Mouse (Mus musculus) right cerebral cortex, postnatal 25 days (tissue): ENCODE measurements around the gene Ptprd.

ENCODE experiments used
- DNase-seq: peaks from one replicate; pipeline ENCODE4 v3.0.0; 2022

Gene Ptprd

GRCm38 (mm10) chr4:76583025-76583424 is 1628.7 kb downstream of the Ptprd start:
- DNase-seq, result no peak

GRCm38 (mm10) chr4:76566006-76566405 is 1645.8 kb downstream of the Ptprd start:
- DNase-seq, result no peak

- no peak for DNase-seq
These were observed 1670.0 kb downstream of the Ptprd start for GRCm38 (mm10) chr4:76541769-76542168.

- no peak for DNase-seq
These were observed 1678.8 kb downstream of the Ptprd start for GRCm38 (mm10) chr4:76532926-76533325.

GRCm38 (mm10) chr4:76525281-76525680 is 1686.5 kb downstream of the Ptprd start:
- peak; percentile 23 for DNase-seq

GRCm38 (mm10) chr4:76503279-76503601 is 1708.5 kb downstream of the Ptprd start:
- no peak for DNase-seq

GRCm38 (mm10) chr4:76502575-76503278 is 1709.0 kb downstream of the Ptprd start:
- DNase-seq, result no peak

- no peak for DNase-seq
These were observed 1725.9 kb downstream of the Ptprd start for GRCm38 (mm10) chr4:76485848-76486247.

GRCm38 (mm10) chr4:76468366-76469100 is 1743.2 kb downstream of the Ptprd start:
- DNase-seq, result no peak

GRCm38 (mm10) chr4:76464682-76465081 is 1747.1 kb downstream of the Ptprd start:
- DNase-seq, result no peak

GRCm38 (mm10) chr4:76461336-76461735 is 1750.4 kb downstream of the Ptprd start:
- DNase-seq, result no peak

- no peak for DNase-seq
These were observed 1751.2 kb downstream of the Ptprd start for GRCm38 (mm10) chr4:76460556-76460955.

GRCm38 (mm10) chr4:76459621-76460020 is 1752.1 kb downstream of the Ptprd start:
- no peak for DNase-seq

GRCm38 (mm10) chr4:76452286-76452685 is 1759.5 kb downstream of the Ptprd start:
- DNase-seq, result no peak

- no peak for DNase-seq
These were observed 1760.7 kb downstream of the Ptprd start for GRCm38 (mm10) chr4:76451019-76451552.

- DNase-seq, result peak; percentile 54
These were observed 1761.3 kb downstream of the Ptprd start for GRCm38 (mm10) chr4:76450351-76451018.

- DNase-seq, result peak; percentile 79
These were observed 1762.1 kb downstream of the Ptprd start for GRCm38 (mm10) chr4:76449466-76450350.

GRCm38 (mm10) chr4:76448678-76449465 is 1762.9 kb downstream of the Ptprd start:
- DNase-seq, result no peak

GRCm38 (mm10) chr4:76447396-76447795 is 1764.4 kb downstream of the Ptprd start:
- DNase-seq, result no peak

GRCm38 (mm10) chr4:76444778-76445177 is 1767.0 kb downstream of the Ptprd start:
- DNase-seq, result no peak

- DNase-seq, result no peak
These were observed 1768.2 kb downstream of the Ptprd start for GRCm38 (mm10) chr4:76443553-76443952.
